ENCODE assay signal across 21 mouse cellular contexts in genomic region chr13:35976912-35977311, GRCm38 (mm10). TPM values are rescaled to one million over a fixed set of nuclear protein-coding genes. Genes with fewer than 3 reads are reported as not detected.
A peak's percentile ranks its signal among the peaks of the same experiment; 100 is the strongest.
DNase-seq lines count a peak whose midpoint lies in the region; ATAC-seq and TF ChIP-seq lines count a peak whose summit lies in the region.
"Had no signal": no experiment of that assay in that cellular context is flagged by ENCODE, and none has a peak within 500 bp of the region (broad histone marks: within the 10 kb centered on the region; RNA-seq: fewer than 3 reads in every experiment).

No protein-coding gene starts in this region.

- peaks cover 13% of the 10 kb centered on the region for H3K36me3 ChIP-seq in forebrain, embryonic 14.5 days (ENCODE audit: control insufficient read depth, insufficient read depth, low read length)
- H3K36me3 ChIP-seq in forebrain, embryonic 11.5 days (ENCODE audit: control insufficient read depth, insufficient read depth, low read length), result no peaks in the 10 kb centered on the region
- H3K36me3 ChIP-seq in hindbrain, postnatal 0 days (ENCODE audit: insufficient read depth, low read length), result peaks cover 9% of the 10 kb centered on the region; the same call in 1 of the 2 replicates
- peaks cover 25% of the 10 kb centered on the region for H3K36me3 ChIP-seq in hindbrain, embryonic 10.5 days
- peaks cover 4% of the 10 kb centered on the region; the same call in 1 of the 2 replicates for H3K36me3 ChIP-seq in forebrain, postnatal 0 days (ENCODE audit: insufficient read depth)
- H3K36me3 ChIP-seq: intestine, embryonic 15.5 days had no signal

- peaks cover 10% of the 10 kb centered on the region for H3K4me1 ChIP-seq in forebrain, embryonic 14.5 days (ENCODE audit: control insufficient read depth, insufficient read depth, low read length)
- no peaks in the 10 kb centered on the region for H3K4me1 ChIP-seq in forebrain, embryonic 11.5 days (replicated peaks; ENCODE audit: control insufficient read depth, insufficient read depth, low read length)
- no peaks in the 10 kb centered on the region for H3K4me1 ChIP-seq in hindbrain, postnatal 0 days (ENCODE audit: insufficient read depth, low read length)
- H3K4me1 ChIP-seq in hindbrain, embryonic 10.5 days (replicated peaks), result peaks cover 14% of the 10 kb centered on the region; the same call in 1 of the 2 replicates
- H3K4me1 ChIP-seq in forebrain, postnatal 0 days (ENCODE audit: insufficient read depth), result no peaks in the 10 kb centered on the region
- H3K4me1 ChIP-seq: embryonic facial prominence, embryonic 15.5 days; heart, embryonic 10.5 days; intestine, embryonic 15.5 days had no signal

- H3K27ac ChIP-seq in forebrain, embryonic 14.5 days (ENCODE audit: low read depth, low read length), result no peak overlapping the region
- no peak overlapping the region for H3K27ac ChIP-seq in forebrain, embryonic 11.5 days (ENCODE audit: low read depth, low read length)
- H3K27ac ChIP-seq in hindbrain, postnatal 0 days, result no peak overlapping the region
- no peak overlapping the region for H3K27ac ChIP-seq in hindbrain, embryonic 10.5 days
- no peak overlapping the region for H3K27ac ChIP-seq in forebrain, postnatal 0 days (ENCODE audit: low read depth, low read length)
- H3K27ac ChIP-seq: embryonic facial prominence, embryonic 15.5 days; heart, embryonic 10.5 days; intestine, embryonic 15.5 days had no signal

- peak; percentile 36; the same call in 1 of the 2 replicates for ATAC-seq in forebrain, embryonic 14.5 days
- no peak for ATAC-seq in forebrain, embryonic 11.5 days (replicated peaks; ENCODE audit: low FRiP score)
- no peak; the same call in 1 of the 2 replicates for ATAC-seq in hindbrain, postnatal 0 days
- 0 out of 2 replicates have a peak, but pooled peaks have one; percentile 7 for ATAC-seq in forebrain, postnatal 0 days
- ATAC-seq: intestine, embryonic 15.5 days had no signal

- WGBS in forebrain, embryonic 14.5 days, result 63% methylated on average over 7 of the region's 7 CpGs
- 93% methylated on average over 7 of the region's 7 CpGs for WGBS in forebrain, embryonic 11.5 days
- 66% methylated on average over 7 of the region's 7 CpGs for WGBS in hindbrain, postnatal 0 days
- 92% methylated on average over 7 of the region's 7 CpGs for WGBS in hindbrain, embryonic 10.5 days
- WGBS in forebrain, postnatal 0 days, result 53% methylated on average over 7 of the region's 7 CpGs

- no peak overlapping the region for H3K4me2 ChIP-seq in forebrain, embryonic 14.5 days (ENCODE audit: low read length)
- no peak overlapping the region for H3K4me2 ChIP-seq in forebrain, embryonic 11.5 days (ENCODE audit: low read depth, low read length, severe bottlenecking)
- H3K4me2 ChIP-seq in hindbrain, postnatal 0 days (ENCODE audit: low read depth, low read length), result no peak overlapping the region
- H3K4me2 ChIP-seq in forebrain, postnatal 0 days (ENCODE audit: low read depth), result no peak overlapping the region
- H3K4me2 ChIP-seq: embryonic facial prominence, embryonic 15.5 days; intestine, embryonic 15.5 days had no signal

- DNase-seq in forebrain, embryonic 14.5 days (ENCODE audit: low spot score), result peak; percentile 60
- DNase-seq in forebrain, embryonic 11.5 days (ENCODE audit: low spot score), result no peak
- DNase-seq in hindbrain, postnatal 0 days (ENCODE audit: low spot score), result peak; percentile 25
- no peak for DNase-seq in hindbrain, embryonic 10.5 days (ENCODE audit: low spot score)
- peak; percentile 3 for DNase-seq in brain, adult 2 months (ENCODE audit: low read depth, low spot score)
- DNase-seq in forebrain, postnatal 0 days, result peak; percentile 17
- no peak for DNase-seq in frontal cortex, postnatal 10 days (ENCODE audit: low spot score in 2 of 2)
- DNase-seq: adrenal gland, postnatal 10 days; cerebellum, adult 18-20 months; cerebellum, adult 9-11 months; cerebellum, postnatal 36 days; gastrocnemius, postnatal 10 days; heart, adult 18-20 months; heart, postnatal 10 days; heart, postnatal 4 days; kidney, adult 18-20 months had no signal

- no peaks in the 10 kb centered on the region for H3K9me3 ChIP-seq in forebrain, embryonic 14.5 days (replicated peaks; ENCODE audit: control insufficient read depth, low read length)
- H3K9me3 ChIP-seq in forebrain, embryonic 11.5 days (ENCODE audit: control insufficient read depth, low read length), result no peaks in the 10 kb centered on the region
- H3K9me3 ChIP-seq in hindbrain, postnatal 0 days (ENCODE audit: low read length), result no peaks in the 10 kb centered on the region
- no peaks in the 10 kb centered on the region for H3K9me3 ChIP-seq in hindbrain, embryonic 10.5 days
- H3K9me3 ChIP-seq in forebrain, postnatal 0 days (ENCODE audit: low read length), result no peaks in the 10 kb centered on the region
- H3K9me3 ChIP-seq: embryonic facial prominence, embryonic 15.5 days; heart, embryonic 10.5 days; intestine, embryonic 15.5 days had no signal

- H3K27me3 ChIP-seq in forebrain, embryonic 14.5 days (replicated peaks; ENCODE audit: control insufficient read depth, insufficient read depth, low read length), result no peaks in the 10 kb centered on the region
- no peaks in the 10 kb centered on the region for H3K27me3 ChIP-seq in forebrain, embryonic 11.5 days (ENCODE audit: control insufficient read depth, insufficient read depth, low read length)
- no peaks in the 10 kb centered on the region for H3K27me3 ChIP-seq in hindbrain, postnatal 0 days (ENCODE audit: insufficient read depth, low read length)
- H3K27me3 ChIP-seq in hindbrain, embryonic 10.5 days (ENCODE audit: insufficient read depth, poor library complexity, severe bottlenecking), result no peaks in the 10 kb centered on the region
- H3K27me3 ChIP-seq in forebrain, postnatal 0 days (ENCODE audit: insufficient read depth, low read length), result no peaks in the 10 kb centered on the region
- H3K27me3 ChIP-seq: CH12.LX; embryonic facial prominence, embryonic 15.5 days; intestine, embryonic 15.5 days had no signal

- TF ChIP-seq CTCF in hindbrain, postnatal 0 days (IDR thresholded peaks at IDR 0.05; ENCODE audit: low read depth), result no peak
- no peak for TF ChIP-seq CTCF in forebrain, postnatal 0 days (IDR thresholded peaks at IDR 0.05; ENCODE audit: low read depth)

- no peak overlapping the region for H3K9ac ChIP-seq in forebrain, embryonic 14.5 days (ENCODE audit: low read length)
- H3K9ac ChIP-seq in forebrain, embryonic 11.5 days (ENCODE audit: low read length), result no peak overlapping the region
- no peak overlapping the region for H3K9ac ChIP-seq in hindbrain, postnatal 0 days (replicated peaks; ENCODE audit: low read length)
- no peak overlapping the region for H3K9ac ChIP-seq in forebrain, postnatal 0 days
- H3K9ac ChIP-seq: embryonic facial prominence, embryonic 15.5 days; intestine, embryonic 15.5 days had no signal

- H3K4me3 ChIP-seq in forebrain, embryonic 14.5 days (ENCODE audit: low read depth, low read length), result no peak overlapping the region
- H3K4me3 ChIP-seq in forebrain, embryonic 11.5 days (ENCODE audit: low read depth, low read length), result no peak overlapping the region
- no peak overlapping the region for H3K4me3 ChIP-seq in hindbrain, postnatal 0 days (ENCODE audit: low read length)
- no peak overlapping the region for H3K4me3 ChIP-seq in hindbrain, embryonic 10.5 days
- H3K4me3 ChIP-seq in forebrain, postnatal 0 days (ENCODE audit: low read depth, low read length), result no peak overlapping the region
- H3K4me3 ChIP-seq: embryonic facial prominence, embryonic 15.5 days; erythroblast, embryonic 14.5 days; heart, embryonic 10.5 days; intestine, embryonic 15.5 days had no signal

RNA-seq across cellular contexts. Expression of gene Ppp1r3g, which starts 18.3 kb away (rescaled TPM):
- polyA plus RNA-seq in forebrain, embryonic 14.5 days (2014; fragmentation: Nextera tagmentation; extraction: Ambion mirVana), result 0.59 and 0.76 TPM in 2 replicates
- 2.9 and 3.0 TPM in 2 replicates for polyA plus RNA-seq in forebrain, embryonic 11.5 days (2014; fragmentation: Nextera tagmentation; extraction: Ambion mirVana)
- 4.1 and 4.3 TPM in 2 replicates for total RNA-seq in hindbrain, postnatal 0 days (2014; rRNA removed)
- polyA plus RNA-seq in hindbrain, postnatal 0 days (2015; fragmentation: Nextera tagmentation; extraction: Ambion mirVana), result 0.50 and 1.0 TPM in 2 replicates
- polyA plus RNA-seq in hindbrain, embryonic 10.5 days (2016; fragmentation: Nextera tagmentation; extraction: Ambion mirVana), result 1.7 and 2.7 TPM in 2 replicates
- 1.2 TPM in 2 replicates for total RNA-seq in forebrain, postnatal 0 days (2014; rRNA removed)
- 0.42 and 0.53 TPM in 2 replicates for polyA plus RNA-seq in forebrain, postnatal 0 days (2015; fragmentation: Nextera tagmentation; extraction: Ambion mirVana)
- total RNA-seq: CH12.LX; gastrocnemius, postnatal 10 days had no signal
- polyA plus RNA-seq: erythroblast, embryonic 14.5 days had no signal

Comparison
In these comparisons a context has a peak if more than half of its experiments do, and no peak if none do; other contexts are left out.
1. ATAC-seq: peak in forebrain, embryonic 14.5 days (single experiment) and forebrain, postnatal 0 days (single experiment); none in forebrain, embryonic 11.5 days (single experiment) and hindbrain, postnatal 0 days (single experiment).
2. DNase-seq: peak in forebrain, embryonic 14.5 days (single experiment), hindbrain, postnatal 0 days (single experiment), brain, adult 2 months (single experiment) and forebrain, postnatal 0 days (single experiment); none in forebrain, embryonic 11.5 days (single experiment), hindbrain, embryonic 10.5 days (single experiment) and frontal cortex, postnatal 10 days (0 of 2).